Mouse (Mus musculus) embryonic facial prominence, embryonic 11.5 days (tissue): Measurements from ENCODE around the gene 4930402H24Rik. TPM values are rescaled to one million over a fixed set of nuclear protein-coding genes. Genes with fewer than 3 reads are reported as not detected.

Experiments used
- ATAC-seq: fragments of 200-750 bp; cut with Nextera tagmentation; replicated peaks from 2 replicates; pipeline ENCODE4 v1.8.0; 2017; ENCODE audit warnings: low read depth; ENCODE audit not compliant: insufficient number of reproducible peaks, low FRiP score, low TSS enrichment
- DNase-seq: peaks from one replicate; pipeline ENCODE4 v3.0.0-alpha.2; 2015; ENCODE audit warnings: low spot score
- H3K27ac ChIP-seq: fragments of 300-500 bp; sonication (generic); replicated peaks from 2 replicates; pipeline ENCODE4 v1.5.1; 2014; ENCODE audit warnings: mild to moderate bottlenecking, low read depth, low read length, control low read depth
- H3K27me3 ChIP-seq: fragments of 300-500 bp; sonication (generic); 2 replicates; pipeline ENCODE4 v1.6.1; 2014; ENCODE audit warnings: mild to moderate bottlenecking, low read length, moderate library complexity, mixed read lengths; ENCODE audit not compliant: control insufficient read depth, insufficient read depth
- H3K36me3 ChIP-seq: fragments of 300-500 bp; sonication (generic); replicated peaks from 2 replicates; pipeline ENCODE4 v1.6.1; 2014; ENCODE audit warnings: low read depth, mild to moderate bottlenecking, low read length, moderate library complexity, mixed read lengths; ENCODE audit not compliant: control insufficient read depth, insufficient read depth
- H3K4me1 ChIP-seq: fragments of 300-500 bp; sonication (generic); 2 replicates; pipeline ENCODE4 v1.6.1; 2014; ENCODE audit warnings: low read length, mixed read lengths; ENCODE audit not compliant: control insufficient read depth, insufficient read depth
- H3K4me2 ChIP-seq: fragments of 300-500 bp; sonication (generic); 2 replicates; pipeline ENCODE4 v1.6.1; 2014; ENCODE audit warnings: low read depth, mild to moderate bottlenecking, control low read depth, low read length, moderate library complexity
- H3K4me3 ChIP-seq: fragments of 300-500 bp; sonication (generic); 2 replicates; pipeline ENCODE4 v1.5.1; 2014; ENCODE audit warnings: low read depth, low read length, control low read depth
- H3K9ac ChIP-seq: fragments of 300-500 bp; sonication (generic); replicated peaks from 2 replicates; pipeline ENCODE4 v1.6.1; 2014; ENCODE audit warnings: mild to moderate bottlenecking, control low read depth, low read length
- H3K9me3 ChIP-seq: fragments of 300-500 bp; sonication (generic); replicated peaks from 2 replicates; pipeline ENCODE4 v1.6.1; 2016; ENCODE audit warnings: mild to moderate bottlenecking, low read length, inconsistent platforms, mixed read lengths; ENCODE audit not compliant: control insufficient read depth
- WGBS: fragments of 180-500 bp; shearing (Covaris S2); extraction: QIAGEN DNeasy Blood & Tissue Kit; methylation state at CpG from one replicate; pipeline ENCODE4 v1.1.7; 2014; 5-methylcytosine and 5-hydroxymethylcytosine counted together
- polyA plus RNA-seq: library from polyadenylated mRNA; unstranded; fragments of >200 nt; fragmentation: Nextera tagmentation; extraction: Ambion mirVana; gene quantifications from 2 replicates; pipeline ENCODE4 v1.2.1, GENCODE M21; 2014

The 4930402H24Rik gene
- polyA plus RNA-seq, 1 experiment from 2014 or later = 31.3 TPM

- Histone ChIP-seq H3K4me1 (no peaks in the 10 kb centered on the region), H3K36me3 (no peaks in the 10 kb centered on the region), H3K4me2 (no peak overlapping the region), H3K9me3 (no peaks in the 10 kb centered on the region), H3K4me3 (no peak overlapping the region), H3K27me3 (no peaks in the 10 kb centered on the region), H3K27ac (no peak overlapping the region), H3K9ac (no peak overlapping the region)
- ATAC-seq (no peak), DNase-seq (no peak)
- 60% methylated on average over 5 of the region's 5 CpGs for WGBS
These were observed 12.9 kb upstream of the 4930402H24Rik start for GRCm38 (mm10) chr2:130919062-130919593.

- Histone ChIP-seq H3K27me3 (no peaks in the 10 kb centered on the region), H3K27ac (no peak overlapping the region), H3K4me3 (no peak overlapping the region), H3K9ac (no peak overlapping the region), H3K9me3 (no peaks in the 10 kb centered on the region), H3K4me1 (no peaks in the 10 kb centered on the region), H3K4me2 (no peak overlapping the region), H3K36me3 (no peaks in the 10 kb centered on the region)
- ATAC-seq = no peak
- DNase-seq = no peak
- 92% methylated on average over 1 of the region's 1 CpGs for WGBS
These were observed 11.5 kb upstream of the 4930402H24Rik start for GRCm38 (mm10) chr2:130917686-130918085.

GRCm38 (mm10) chr2:130916521-130917147, 10.4 kb upstream of the 4930402H24Rik start:
- Histone ChIP-seq H3K9me3 (no peaks in the 10 kb centered on the region), H3K27ac (no peak overlapping the region), H3K36me3 (no peaks in the 10 kb centered on the region), H3K27me3 (no peaks in the 10 kb centered on the region), H3K4me2 (no peak overlapping the region), H3K4me3 (no peak overlapping the region), H3K4me1 (no peaks in the 10 kb centered on the region), H3K9ac (no peak overlapping the region)
- ATAC-seq (no peak), DNase-seq (no peak)
- 40% methylated on average over 3 of the region's 3 CpGs for WGBS

GRCm38 (mm10) chr2:130914873-130915272, 8.7 kb upstream of the 4930402H24Rik start:
- Histone ChIP-seq H3K36me3 (no peaks in the 10 kb centered on the region), H3K4me3 (no peak overlapping the region), H3K27ac (no peak overlapping the region), H3K27me3 (no peaks in the 10 kb centered on the region), H3K9ac (no peak overlapping the region), H3K9me3 (no peaks in the 10 kb centered on the region), H3K4me1 (no peaks in the 10 kb centered on the region), H3K4me2 (no peak overlapping the region)
- DNase-seq = peak; percentile 5
- WGBS = 48% methylated on average over 1 of the region's 1 CpGs
- no peak for ATAC-seq

- Histone ChIP-seq H3K27me3 (no peaks in the 10 kb centered on the region), H3K27ac (no peak overlapping the region), H3K4me2 (no peak overlapping the region), H3K9me3 (no peaks in the 10 kb centered on the region), H3K9ac (no peak overlapping the region), H3K4me3 (no peak overlapping the region), H3K36me3 (no peaks in the 10 kb centered on the region), H3K4me1 (no peaks in the 10 kb centered on the region)
- no peak for DNase-seq
- ATAC-seq = no peak
- WGBS = 78% methylated on average over 1 of the region's 1 CpGs
These were observed 5.5 kb upstream of the 4930402H24Rik start for GRCm38 (mm10) chr2:130911691-130912090.

GRCm38 (mm10) chr2:130906584-130907315, 544 bp upstream of the 4930402H24Rik start:
- Histone ChIP-seq H3K27me3 (no peaks in the 10 kb centered on the region), H3K36me3 (no peaks in the 10 kb centered on the region), H3K4me1 (no peaks in the 10 kb centered on the region), H3K4me2 (peak overlapping the region; percentile 92), H3K27ac (peak overlapping the region; percentile 35; the same call in 1 of the 2 replicates), H3K9me3 (no peaks in the 10 kb centered on the region), H3K4me3 (peak overlapping the region; percentile 99), H3K9ac (peak overlapping the region; percentile 88)
- DNase-seq (peak; percentile 6), ATAC-seq (peak; percentile 48; the same call in 1 of the 2 replicates)
- WGBS = under 1% methylated on average over 50 of the region's 58 CpGs

- ATAC-seq (no peak), DNase-seq (no peak)
- Histone ChIP-seq H3K9ac (no peak overlapping the region), H3K4me3 (no peak overlapping the region), H3K9me3 (no peaks in the 10 kb centered on the region), H3K4me2 (no peak overlapping the region), H3K27me3 (no peaks in the 10 kb centered on the region), H3K27ac (no peak overlapping the region), H3K4me1 (no peaks in the 10 kb centered on the region), H3K36me3 (no peaks in the 10 kb centered on the region)
- 87% methylated on average over 2 of the region's 2 CpGs for WGBS
These were observed 7.4 kb downstream of the 4930402H24Rik start for GRCm38 (mm10) chr2:130898783-130899182.

GRCm38 (mm10) chr2:130897856-130898255, 8.3 kb downstream of the 4930402H24Rik start:
- Histone ChIP-seq H3K36me3 (no peaks in the 10 kb centered on the region), H3K9me3 (no peaks in the 10 kb centered on the region), H3K9ac (no peak overlapping the region), H3K4me1 (no peaks in the 10 kb centered on the region), H3K27me3 (no peaks in the 10 kb centered on the region), H3K27ac (no peak overlapping the region), H3K4me3 (no peak overlapping the region), H3K4me2 (no peak overlapping the region)
- no peak for ATAC-seq
- DNase-seq = no peak
- 80% methylated on average over 2 of the region's 2 CpGs for WGBS
